Mouse (Mus musculus) C2C12 (cell line): Measurements from ENCODE around the gene Shank1. TPM values are rescaled to one million over a fixed set of nuclear protein-coding genes. Genes with fewer than 3 reads are reported as not detected.

Experiments used
- H3K27me3 ChIP-seq: one replicate; pipeline ENCODE4 v1.6.1; 2011; ENCODE audit not compliant: control insufficient read depth, insufficient read depth, insufficient read length
- H3K36me3 ChIP-seq: one replicate; pipeline ENCODE4 v1.6.1; 2011; ENCODE audit not compliant: control insufficient read depth, insufficient read depth
- H3K4me3 ChIP-seq: one replicate; pipeline ENCODE4 v1.5.1; 2011; ENCODE audit warnings: mild to moderate bottlenecking, control low read depth; ENCODE audit not compliant: poor library complexity, insufficient read depth, severe bottlenecking
- H3K79me2 ChIP-seq: one replicate; pipeline ENCODE4 v1.6.1; 2011; ENCODE audit not compliant: control insufficient read depth, insufficient read depth
- H3K79me3 ChIP-seq: one replicate; pipeline ENCODE4 v1.6.1; 2011; ENCODE audit warnings: low read depth, control low read depth
- H3ac ChIP-seq: one replicate; pipeline ENCODE3; 2011; ENCODE audit warnings: low read depth; ENCODE audit not compliant: control insufficient read depth, insufficient read length
- CEBPB ChIP-seq: IDR thresholded peaks from one replicate; pipeline ENCODE4 v1.6.1; 2011; ENCODE audit warnings: low read depth, mild to moderate bottlenecking, control low read depth, moderate library complexity
- CTCF ChIP-seq: IDR thresholded peaks from one replicate; pipeline ENCODE4 v1.5.1; 2011; ENCODE audit not compliant: control insufficient read depth, insufficient read depth, insufficient read length
- FOSL1 ChIP-seq: IDR thresholded peaks from one replicate; pipeline ENCODE4 v1.8.0; 2011; ENCODE audit warnings: mild to moderate bottlenecking, low read length; ENCODE audit not compliant: poor library complexity, insufficient read depth, severe bottlenecking
- MAX ChIP-seq: IDR thresholded peaks from one replicate; pipeline ENCODE4 v1.6.1; 2011; ENCODE audit warnings: mild to moderate bottlenecking, control low read depth
- MYOD1 ChIP-seq: IDR thresholded peaks from one replicate; pipeline ENCODE4 v1.6.1; 2011; ENCODE audit warnings: low read depth; ENCODE audit not compliant: control insufficient read depth, insufficient read length
- MYOG ChIP-seq: IDR thresholded peaks from one replicate; pipeline ENCODE4 v1.6.1; 2011; ENCODE audit not compliant: control insufficient read depth, insufficient read length; ENCODE audit errors: extremely low read depth
- USF1 ChIP-seq: IDR thresholded peaks from one replicate; pipeline ENCODE4 v1.6.1; 2011; ENCODE audit warnings: low read depth, mild to moderate bottlenecking, control low read depth, moderate library complexity
- polyA plus RNA-seq: library from polyadenylated mRNA; unstranded; fragments of >200 nt; fragmentation: generic; extraction: Trizol; gene quantifications from one replicate; pipeline ENCODE4 v1.2.1, GENCODE M21; 2012; ENCODE audit warnings: missing spikeins

Shank1 gene
- polyA plus RNA-seq, 1 experiment = under 0.01 TPM

DNA sequence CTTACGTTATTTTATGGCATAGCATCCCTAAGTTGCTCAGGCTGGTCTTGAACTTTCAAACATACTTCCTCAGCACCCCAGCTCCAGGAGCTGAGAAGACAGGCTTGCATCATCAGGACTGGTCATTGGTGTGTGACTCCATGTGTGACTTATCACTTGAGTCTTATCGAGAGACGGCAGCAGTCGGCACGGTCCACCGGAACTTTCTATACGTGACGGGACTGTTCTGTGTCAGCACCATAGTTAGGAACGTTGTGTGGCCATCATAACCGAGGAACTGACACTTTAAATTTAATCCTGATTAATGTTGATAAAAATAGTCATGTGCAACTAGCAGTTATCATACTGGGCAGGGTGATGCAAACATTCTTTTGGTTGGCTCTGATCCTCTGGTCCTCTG is 31.1 kb downstream of the Shank1 start:
- Histone ChIP-seq H3ac (no peak overlapping the region), H3K27me3 (peaks cover 76% of the 10 kb centered on the region), H3K79me2 (no peaks in the 10 kb centered on the region), H3K36me3 (no peaks in the 10 kb centered on the region), H3K79me3 (no peaks in the 10 kb centered on the region), H3K4me3 (no peak overlapping the region)
- TF ChIP-seq MAX (no peak), CEBPB (no peak), FOSL1 (no peak), MYOG (no peak), CTCF (no peak), MYOD1 (no peak), USF1 (no peak)

- Histone ChIP-seq H3K79me3 (no peaks in the 10 kb centered on the region), H3K79me2 (no peaks in the 10 kb centered on the region), H3ac (no peak overlapping the region), H3K36me3 (no peaks in the 10 kb centered on the region), H3K27me3 (peaks cover 75% of the 10 kb centered on the region), H3K4me3 (no peak overlapping the region)
- TF ChIP-seq FOSL1 (no peak), MAX (no peak), CTCF (no peak), MYOG (no peak), CEBPB (no peak), USF1 (no peak), MYOD1 (no peak)
Measured at GRCm38 (mm10) chr7:44341714-44342113, 31.7 kb downstream of the Shank1 start.

DNA sequence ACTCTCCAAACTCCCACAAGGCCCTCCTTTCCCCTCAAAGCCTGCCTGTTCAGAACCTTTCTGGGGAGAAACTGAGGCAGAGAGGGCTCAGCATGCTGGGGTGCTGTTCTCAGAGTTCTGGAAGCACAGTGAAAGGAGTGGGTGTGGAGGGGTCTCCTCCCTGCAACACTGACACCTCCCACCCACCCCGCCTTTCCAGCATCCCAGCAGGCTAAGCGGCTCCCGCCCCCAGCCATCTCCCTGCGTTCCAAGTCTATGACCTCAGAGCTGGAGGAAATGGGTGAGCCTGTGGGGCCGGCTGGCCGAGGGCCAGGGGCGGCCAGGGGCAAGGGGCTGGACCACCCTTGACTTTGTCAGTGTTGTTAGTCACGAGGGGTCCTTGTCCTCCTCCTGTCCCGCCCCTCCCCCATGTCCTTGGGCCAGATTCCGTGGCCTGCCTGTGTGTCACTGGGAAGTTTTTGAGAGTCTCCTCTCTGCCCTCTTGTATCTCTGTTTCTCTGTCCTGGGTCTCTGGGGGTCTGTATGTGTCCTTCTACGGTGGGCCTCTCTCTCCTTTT is 33.5 kb downstream of the Shank1 start:
- Histone ChIP-seq H3K4me3 (no peak overlapping the region), H3K36me3 (no peaks in the 10 kb centered on the region), H3K27me3 (peaks cover 74% of the 10 kb centered on the region), H3K79me3 (no peaks in the 10 kb centered on the region), H3ac (no peak overlapping the region), H3K79me2 (no peaks in the 10 kb centered on the region)
- TF ChIP-seq FOSL1 (no peak), MYOG (no peak), CEBPB (no peak), CTCF (no peak), USF1 (no peak)

DNA sequence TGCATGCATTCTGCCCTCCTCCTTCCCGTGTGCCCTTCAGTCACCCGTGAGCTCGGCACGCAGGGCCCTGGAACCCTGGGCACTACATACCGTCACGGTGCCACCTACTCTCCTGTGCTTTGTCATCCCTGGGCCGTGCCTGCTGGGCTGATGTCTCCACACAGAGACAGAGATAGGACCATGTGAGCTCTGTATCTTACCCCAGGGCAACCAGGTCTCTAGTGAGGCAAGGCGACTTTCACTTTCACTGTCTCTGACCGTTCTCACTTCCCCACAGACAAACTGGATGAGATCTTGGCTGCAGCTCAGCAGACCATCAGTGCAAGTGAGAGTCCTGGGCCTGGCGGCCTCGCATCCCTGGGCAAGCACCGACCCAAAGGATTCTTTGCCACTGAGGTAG is 34.6 kb downstream of the Shank1 start:
- no peak overlapping the region for H3K4me3 ChIP-seq
- H3K79me3 ChIP-seq = no peaks in the 10 kb centered on the region
- H3ac ChIP-seq = no peak overlapping the region
- no peaks in the 10 kb centered on the region for H3K36me3 ChIP-seq
- no peaks in the 10 kb centered on the region for H3K79me2 ChIP-seq
- peaks cover 77% of the 10 kb centered on the region for H3K27me3 ChIP-seq
- TF ChIP-seq CEBPB (no peak), CTCF (no peak), MYOG (no peak), USF1 (no peak)

- H3K27me3 ChIP-seq = peaks cover 88% of the 10 kb centered on the region
Measured at GRCm38 (mm10) chr7:44349043-44349442, 39.0 kb downstream of the Shank1 start.

DNA sequence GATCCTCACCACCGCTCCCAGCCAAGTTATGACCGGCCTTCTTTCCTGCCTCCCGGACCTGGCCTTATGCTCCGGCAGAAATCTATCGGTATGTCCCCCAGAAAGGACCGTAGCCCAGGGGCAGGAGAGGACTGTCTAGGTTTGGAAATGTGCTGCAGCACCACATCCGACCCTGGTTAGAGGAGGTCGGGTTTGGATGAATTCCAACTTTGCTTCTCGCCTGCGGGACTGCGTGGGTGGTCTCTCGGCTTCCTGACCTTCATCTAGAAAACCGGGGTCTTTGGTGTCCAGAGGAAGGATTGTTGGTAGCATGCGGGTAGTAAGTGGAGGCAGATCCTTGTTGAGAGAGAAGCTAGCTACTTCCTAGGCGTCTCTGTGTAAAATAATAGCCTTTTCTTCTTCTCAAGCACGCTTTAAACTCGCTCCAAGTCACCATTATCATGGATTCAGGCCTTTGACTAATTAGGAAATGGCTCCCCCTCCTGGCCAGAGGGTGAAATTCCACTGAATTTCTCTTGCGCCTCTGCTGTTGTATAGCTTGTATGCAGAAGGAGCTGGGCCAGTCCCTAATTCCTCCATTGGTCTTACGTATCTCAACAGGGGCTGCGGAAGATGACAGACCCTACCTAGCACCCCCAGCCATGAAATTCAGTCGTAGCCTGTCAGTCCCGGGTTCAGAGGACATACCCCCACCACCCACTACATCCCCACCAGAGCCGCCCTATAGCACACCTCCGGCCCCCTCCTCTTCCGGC is 41.1 kb downstream of the Shank1 start:
- no peak overlapping the region for H3K4me3 ChIP-seq
- no peak overlapping the region for H3ac ChIP-seq
- H3K79me3 ChIP-seq = no peaks in the 10 kb centered on the region
- TF ChIP-seq MAX (no peak), MYOD1 (no peak), CEBPB (no peak), CTCF (peak; percentile 44), USF1 (no peak)
- no peaks in the 10 kb centered on the region for H3K79me2 ChIP-seq
- H3K36me3 ChIP-seq = no peaks in the 10 kb centered on the region
- H3K27me3 ChIP-seq = peaks cover 91% of the 10 kb centered on the region

More at GRCm38 (mm10) chr7:44349043-44349442, 39.0 kb downstream of the Shank1 start:
- H3K79me2 ChIP-seq = no peaks in the 10 kb centered on the region
- no peak overlapping the region for H3K4me3 ChIP-seq
- H3K36me3 ChIP-seq = no peaks in the 10 kb centered on the region
- no peaks in the 10 kb centered on the region for H3K79me3 ChIP-seq
- no peak overlapping the region for H3ac ChIP-seq
- TF ChIP-seq CEBPB (no peak), CTCF (no peak), USF1 (no peak), MYOD1 (no peak), MYOG (no peak), FOSL1 (no peak)
